8 mouse cellular contexts compared by ENCODE assay signal in the genomic region with DNA sequence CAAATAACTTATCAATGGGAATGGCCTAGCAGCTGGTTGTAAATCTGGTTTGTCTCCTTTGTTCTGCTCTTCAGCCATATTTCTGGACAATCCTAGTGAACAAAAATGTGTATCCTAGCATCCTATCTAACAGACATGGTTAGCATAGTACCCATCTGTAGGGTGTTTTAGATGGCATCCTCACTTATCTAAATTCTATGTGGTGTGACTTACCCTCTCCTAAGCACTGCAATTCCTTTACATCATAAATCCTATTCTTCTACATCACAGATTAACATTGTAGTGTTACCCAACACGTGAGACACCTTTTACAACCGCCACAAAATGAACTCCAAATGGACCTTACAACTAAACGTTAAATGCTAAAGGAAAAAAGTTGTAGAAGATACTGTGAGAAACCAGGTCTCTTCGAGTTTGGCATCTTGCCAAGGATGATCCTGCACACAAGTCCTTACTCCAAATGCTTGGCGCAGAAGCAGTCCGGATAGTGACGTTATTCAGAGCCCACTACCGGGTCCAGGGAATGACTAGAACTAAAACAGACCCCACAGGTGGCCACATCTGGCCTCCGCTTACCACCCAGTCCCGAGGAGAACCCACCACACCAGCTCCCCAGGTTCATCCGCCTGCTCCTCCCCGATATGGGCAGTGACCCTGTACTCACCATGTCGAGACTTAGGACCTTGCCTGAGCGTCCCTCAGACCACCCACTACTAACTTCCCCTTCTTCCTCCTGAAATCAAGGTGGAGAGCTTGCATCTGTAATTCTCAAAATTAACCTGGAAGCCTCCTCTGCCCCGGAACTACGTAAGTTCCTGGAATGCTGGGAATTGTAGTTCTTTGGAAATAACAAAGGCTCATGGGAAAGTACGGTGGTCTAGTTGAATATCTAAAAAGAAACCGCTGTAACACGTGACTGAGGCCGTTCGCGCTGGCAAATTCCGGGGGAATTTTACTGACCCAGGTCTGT. TPM values are rescaled to one million over a fixed set of nuclear protein-coding genes. Genes with fewer than 3 reads are reported as not detected.
DNase-seq lines count a peak whose midpoint lies in the region; ATAC-seq and TF ChIP-seq lines count a peak whose summit lies in the region.

A gene (minus strand): TSS at position 753 of the 970 bp plus-strand sequence.

- peak within 1 kb of the TSS; percentile 73 for H3K9ac ChIP-seq in kidney, embryonic 14.5 days (ENCODE audit: low read depth, low read length)
- peak within 1 kb of the TSS; percentile 67 for H3K9ac ChIP-seq in limb, embryonic 14.5 days (ENCODE audit: low read depth, low read length, severe bottlenecking)
- peak within 1 kb of the TSS; percentile 70 for H3K9ac ChIP-seq in midbrain, embryonic 16.5 days (ENCODE audit: low read depth, low read length)

- no peaks in the 10 kb centered on the region for H3K27me3 ChIP-seq in heart, embryonic 10.5 days (ENCODE audit: insufficient read depth, poor library complexity, severe bottlenecking)
- no peaks in the 10 kb centered on the region for H3K27me3 ChIP-seq in kidney, embryonic 14.5 days (ENCODE audit: control insufficient read depth, insufficient read depth, low read length)
- H3K27me3 ChIP-seq in limb, embryonic 14.5 days (ENCODE audit: control insufficient read depth, insufficient read depth, low read length): no peaks in the 10 kb centered on the region
- H3K27me3 ChIP-seq in midbrain, embryonic 16.5 days (ENCODE audit: control insufficient read depth, insufficient read depth, low read depth, low read length): no peaks in the 10 kb centered on the region

- peak within 1 kb of the TSS; percentile 15; the same call in 1 of the 2 replicates for H3K27ac ChIP-seq in bone marrow, adult 2 months (ENCODE audit: control insufficient read depth, insufficient read depth, low read depth, low read length, poor library complexity)
- H3K27ac ChIP-seq in heart, embryonic 10.5 days: peak within 1 kb of the TSS; percentile 88
- no peak within 1 kb of the TSS for H3K27ac ChIP-seq in kidney, embryonic 14.5 days (ENCODE audit: low read depth, low read length)
- peak within 1 kb of the TSS; percentile 34; the same call in 1 of the 2 replicates for H3K27ac ChIP-seq in limb, embryonic 14.5 days (replicated peaks; ENCODE audit: low read depth, low read length)
- peak within 1 kb of the TSS; percentile 54 for H3K27ac ChIP-seq in midbrain, embryonic 16.5 days (ENCODE audit: low read length)

- H3K9me3 ChIP-seq in heart, embryonic 10.5 days: no peaks in the 10 kb centered on the region
- H3K9me3 ChIP-seq in kidney, embryonic 14.5 days (ENCODE audit: control insufficient read depth, low read length): peaks cover 12% of the 10 kb centered on the region; the same call in 1 of the 2 replicates
- H3K9me3 ChIP-seq in limb, embryonic 14.5 days (ENCODE audit: control insufficient read depth, low read length): peaks cover 18% of the 10 kb centered on the region
- H3K9me3 ChIP-seq in midbrain, embryonic 16.5 days (replicated peaks; ENCODE audit: control insufficient read depth, low read length, poor library complexity, severe bottlenecking): peaks cover 10% of the 10 kb centered on the region

- no peak for TF ChIP-seq CTCF in bone marrow, adult 2 months (IDR thresholded peaks at IDR 0.05; ENCODE audit: control insufficient read depth, insufficient read depth, low read length)

- H3K4me2 ChIP-seq in kidney, embryonic 14.5 days (replicated peaks; ENCODE audit: low read depth, low read length): peak within 1 kb of the TSS; percentile 51
- H3K4me2 ChIP-seq in limb, embryonic 14.5 days (replicated peaks; ENCODE audit: low read depth, low read length, severe bottlenecking): peak within 1 kb of the TSS; percentile 53
- H3K4me2 ChIP-seq in midbrain, embryonic 16.5 days (ENCODE audit: low read length): peak within 1 kb of the TSS; percentile 68

- peak within 1 kb of the TSS; percentile 100 for H3K4me3 ChIP-seq in bone marrow, adult 2 months (replicated peaks; ENCODE audit: control insufficient read depth, low read depth, low read length)
- H3K4me3 ChIP-seq in heart, embryonic 10.5 days: peak within 1 kb of the TSS; percentile 86
- peak within 1 kb of the TSS; percentile 89 for H3K4me3 ChIP-seq in kidney, embryonic 14.5 days (ENCODE audit: low read length)
- H3K4me3 ChIP-seq in limb, embryonic 14.5 days (replicated peaks; ENCODE audit: low read length): peak within 1 kb of the TSS; percentile 65
- peak within 1 kb of the TSS; percentile 59 for H3K4me3 ChIP-seq in midbrain, embryonic 16.5 days (ENCODE audit: low read depth, low read length)

- DNase-seq in CD4-positive helper T cell, adult 2 months (ENCODE audit: low read depth, low spot score): peak; percentile 88
- DNase-seq in heart, embryonic 10.5 days (ENCODE audit: low spot score): peak; percentile 87
- peak; percentile 91 for DNase-seq in limb, embryonic 14.5 days (ENCODE audit: low spot score)
- DNase-seq in spleen, postnatal 10 days (ENCODE audit: low spot score in 2 of 2): peak; percentile 49 to 50

- peak; percentile 81 for ATAC-seq in erythroblast, adult 5-6 weeks (replicated peaks; ENCODE audit: low FRiP score, poor library complexity, severe bottlenecking)
- peak; percentile 93 for ATAC-seq in kidney, embryonic 14.5 days (ENCODE audit: low FRiP score, low TSS enrichment)
- ATAC-seq in limb, embryonic 14.5 days (ENCODE audit: low FRiP score, low read depth): peak; percentile 95
- peak; percentile 90 for ATAC-seq in midbrain, embryonic 16.5 days

- H3K36me3 ChIP-seq in heart, embryonic 10.5 days: peaks cover 24% of the 10 kb centered on the region
- H3K36me3 ChIP-seq in kidney, embryonic 14.5 days (ENCODE audit: control insufficient read depth, insufficient read depth, low read length): no peaks in the 10 kb centered on the region; the same call in 1 of the 2 replicates
- H3K36me3 ChIP-seq in limb, embryonic 14.5 days (ENCODE audit: control insufficient read depth, insufficient read depth, low read length): peaks cover 15% of the 10 kb centered on the region; the same call in 1 of the 2 replicates
- peaks cover 19% of the 10 kb centered on the region for H3K36me3 ChIP-seq in midbrain, embryonic 16.5 days (ENCODE audit: control insufficient read depth, insufficient read depth, low read length)

- WGBS in bone marrow, adult 2 months: 2% methylated on average over 23 of the region's 23 CpGs
- WGBS in heart, embryonic 10.5 days: 3% methylated on average over 23 of the region's 23 CpGs
- 5% methylated on average over 23 of the region's 23 CpGs for whole genome bisulfite sequencing in kidney, embryonic 14.5 days
- 4% methylated on average over 23 of the region's 23 CpGs for WGBS in limb, embryonic 14.5 days
- 3% methylated on average over 23 of the region's 23 CpGs for WGBS in midbrain, embryonic 16.5 days

- H3K4me1 ChIP-seq in bone marrow, adult 2 months (ENCODE audit: control insufficient read depth, insufficient read depth, low read length): no peaks in the 10 kb centered on the region
- H3K4me1 ChIP-seq in heart, embryonic 10.5 days: peaks cover 11% of the 10 kb centered on the region
- H3K4me1 ChIP-seq in kidney, embryonic 14.5 days (ENCODE audit: control insufficient read depth, insufficient read depth, low read length): peaks cover 6% of the 10 kb centered on the region
- H3K4me1 ChIP-seq in limb, embryonic 14.5 days (ENCODE audit: control insufficient read depth, insufficient read depth, low read length): peaks cover 5% of the 10 kb centered on the region; the same call in 1 of the 2 replicates
- H3K4me1 ChIP-seq in midbrain, embryonic 16.5 days (ENCODE audit: control insufficient read depth, insufficient read depth, low read length): peaks cover 8% of the 10 kb centered on the region

- TF ChIP-seq POLR2A in bone marrow, adult 2 months (IDR thresholded peaks at IDR 0.05; ENCODE audit: borderline replicate concordance, control insufficient read depth, low read depth, low read length): no peak
- TF ChIP-seq POLR2A in limb, embryonic 14.5 days (IDR thresholded peaks at IDR 0.05; ENCODE audit: borderline replicate concordance, extremely low read depth, insufficient read depth, insufficient read length): no peak

RNA-seq across cellular contexts. Expression of the gene that starts here (rescaled TPM):
- polyA plus RNA-seq in bone marrow, adult 2 months (2011; ENCODE audit: insufficient read depth, insufficient read length, low replicate concordance, missing spikeins): 2.0 and 4.5 TPM in 2 replicates
- 0.96 and 3.3 TPM in 2 replicates for total RNA-seq in erythroblast, adult 5-6 weeks (2015; ENCODE audit: low replicate concordance)
- 2.1 and 2.6 TPM in 2 replicates for total RNA-seq in erythroblast, adult 5-6 weeks (2017; ENCODE audit: low replicate concordance)
- 4.7 and 5.4 TPM in 2 replicates for polyA plus RNA-seq in heart, embryonic 10.5 days (2016; fragmentation: Nextera tagmentation; extraction: Ambion mirVana)
- polyA plus RNA-seq in kidney, embryonic 14.5 days (2014; fragmentation: Nextera tagmentation; extraction: Ambion mirVana): 5.0 and 5.4 TPM in 2 replicates
- 5.7 and 7.2 TPM in 2 replicates for polyA plus RNA-seq in limb, embryonic 14.5 days (2012; rRNA removed)
- 5.0 and 5.2 TPM in 2 replicates for polyA plus RNA-seq in limb, embryonic 14.5 days (2014; fragmentation: Nextera tagmentation; extraction: Ambion mirVana)
- 5.9 and 7.5 TPM in 2 replicates for polyA plus RNA-seq in midbrain, embryonic 16.5 days (2015; fragmentation: Nextera tagmentation; extraction: Ambion mirVana)
